Mouse (Mus musculus) embryonic facial prominence, embryonic 13.5 days (tissue): ENCODE results near the gene Gm10647. TPM values are rescaled to one million over a fixed set of nuclear protein-coding genes. Genes with fewer than 3 reads are reported as not detected.
A peak's percentile ranks its signal among the peaks of the same experiment; 100 is the strongest.
"Not testable (repeated sequence)": the region's sequence is repeated elsewhere in the genome, so short reads cannot be mapped to it uniquely, and the experiment has no call there.

Source experiments
- ATAC-seq: fragments of 200-750 bp; cut with Nextera tagmentation; 2 replicates; pipeline ENCODE4 v1.8.0; 2017; ENCODE audit warnings: low read depth; ENCODE audit not compliant: insufficient number of reproducible peaks, insufficient read depth, low FRiP score, low TSS enrichment
- H3K27ac ChIP-seq: fragments of 300-500 bp; sonication (generic); 2 replicates; pipeline ENCODE4 v1.5.1; 2015; ENCODE audit warnings: moderate library complexity, mild to moderate bottlenecking, inconsistent platforms
- H3K27me3 ChIP-seq: fragments of 300-500 bp; sonication (generic); 2 replicates; pipeline ENCODE4 v1.6.1; 2015; ENCODE audit warnings: mild to moderate bottlenecking, inconsistent platforms
- H3K36me3 ChIP-seq: fragments of 300-500 bp; sonication (generic); 2 replicates; pipeline ENCODE4 v1.6.1; 2015; ENCODE audit warnings: mild to moderate bottlenecking, inconsistent platforms
- H3K4me1 ChIP-seq: fragments of 300-500 bp; sonication (generic); 2 replicates; pipeline ENCODE4 v1.6.1; 2015; ENCODE audit warnings: inconsistent platforms
- H3K4me2 ChIP-seq: fragments of 300-500 bp; sonication (generic); 2 replicates; pipeline ENCODE4 v1.6.1; 2015; ENCODE audit warnings: moderate library complexity, mild to moderate bottlenecking, inconsistent platforms
- H3K4me3 ChIP-seq: fragments of 300-500 bp; sonication (generic); 2 replicates; pipeline ENCODE4 v1.5.1; 2015; ENCODE audit warnings: mild to moderate bottlenecking, inconsistent platforms
- H3K9ac ChIP-seq: fragments of 300-500 bp; sonication (generic); 2 replicates; pipeline ENCODE4 v1.6.1; 2015; ENCODE audit warnings: mild to moderate bottlenecking, inconsistent platforms
- H3K9me3 ChIP-seq: fragments of 300-500 bp; sonication (generic); 2 replicates; pipeline ENCODE4 v1.6.1; 2016; ENCODE audit warnings: inconsistent platforms
- WGBS: fragments of 180-500 bp; shearing (Covaris S2); methylation state at CpG from one replicate; pipeline ENCODE4 v1.1.7; 2015; ENCODE audit warnings: mixed read lengths; 5-methylcytosine and 5-hydroxymethylcytosine counted together
- polyA plus RNA-seq: library from polyadenylated mRNA; unstranded; fragments of >200 nt; fragmentation: Nextera tagmentation; extraction: Ambion mirVana; gene quantifications from 2 replicates; pipeline ENCODE4 v1.2.1, GENCODE M21; 2015

The Gm10647 gene
- polyA plus RNA-seq, result 0.96 and 1.3 TPM in 2 replicates

- Histone ChIP-seq H3K9ac (peak within 1 kb of the TSS; percentile 83), H3K36me3 (no peaks in the 10 kb centered on the region)
Observed at GRCm38 (mm10) chr9:66796739-66797138, at the start of gene Gm10647. TSS of gene Gm10647 (plus strand) at chr9:66797039.

DNA sequence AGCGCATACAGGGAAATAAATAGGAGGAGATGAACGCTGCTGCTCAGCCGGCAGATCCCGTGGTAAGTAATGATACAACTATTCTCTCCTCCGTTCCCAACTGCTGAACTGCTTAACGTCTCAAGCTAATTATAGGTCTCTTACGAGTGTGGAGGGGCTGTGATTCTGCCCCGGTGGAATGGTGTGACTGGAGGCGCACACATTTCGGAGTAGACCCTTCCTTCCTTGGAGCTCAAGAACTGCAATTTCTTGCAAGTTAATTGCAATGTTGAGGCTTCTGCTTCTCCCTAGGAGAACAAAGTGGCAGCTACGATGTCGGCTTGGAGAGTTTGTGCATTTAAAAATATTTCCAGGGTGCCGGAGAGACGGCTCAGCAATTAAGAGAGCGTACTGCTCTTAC lies 48.4 kb upstream of the Gm10647 start:
- peaks cover 13% of the 10 kb centered on the region for H3K36me3 ChIP-seq
- H3K4me3 ChIP-seq, result no peak overlapping the region
- ATAC-seq, result no peak
- H3K4me2 ChIP-seq, result no peak overlapping the region
- H3K9ac ChIP-seq, result no peak overlapping the region
- H3K27ac ChIP-seq, result no peak overlapping the region
- H3K9me3 ChIP-seq, result no peaks in the 10 kb centered on the region
- H3K27me3 ChIP-seq, result no peaks in the 10 kb centered on the region
- WGBS, result 73% methylated on average over 15 of the region's 15 CpGs
- 0 out of 2 replicates have a peak, but pooled peaks cover 6% of the 10 kb centered on the region for H3K4me1 ChIP-seq

More at GRCm38 (mm10) chr9:66796739-66797138, at the start of gene Gm10647:
- peaks cover 13% of the 10 kb centered on the region for H3K4me1 ChIP-seq
- H3K9me3 ChIP-seq, result no peaks in the 10 kb centered on the region
- no peak for ATAC-seq
- 58% methylated on average over 5 of the region's 5 CpGs for WGBS
- peaks cover 3% of the 10 kb centered on the region; the same call in 1 of the 2 replicates for H3K27me3 ChIP-seq
- H3K4me3 ChIP-seq, result peak within 1 kb of the TSS; percentile 74
- peak within 1 kb of the TSS; percentile 84 for H3K4me2 ChIP-seq
- H3K27ac ChIP-seq, result peak within 1 kb of the TSS; percentile 89

GRCm38 (mm10) chr9:66752849-66753248 lies 44.0 kb upstream of the Gm10647 start:
- no peak overlapping the region for H3K9ac ChIP-seq
- ATAC-seq, result no peak
- no peaks in the 10 kb centered on the region for H3K9me3 ChIP-seq
- no peaks in the 10 kb centered on the region for H3K27me3 ChIP-seq
- H3K4me1 ChIP-seq, result no peaks in the 10 kb centered on the region
- peaks cover 11% of the 10 kb centered on the region for H3K36me3 ChIP-seq
- H3K27ac ChIP-seq, result no peak overlapping the region
- no peak overlapping the region for H3K4me3 ChIP-seq
- WGBS, result 84% methylated on average over 6 of the region's 6 CpGs
- H3K4me2 ChIP-seq, result no peak overlapping the region

DNA sequence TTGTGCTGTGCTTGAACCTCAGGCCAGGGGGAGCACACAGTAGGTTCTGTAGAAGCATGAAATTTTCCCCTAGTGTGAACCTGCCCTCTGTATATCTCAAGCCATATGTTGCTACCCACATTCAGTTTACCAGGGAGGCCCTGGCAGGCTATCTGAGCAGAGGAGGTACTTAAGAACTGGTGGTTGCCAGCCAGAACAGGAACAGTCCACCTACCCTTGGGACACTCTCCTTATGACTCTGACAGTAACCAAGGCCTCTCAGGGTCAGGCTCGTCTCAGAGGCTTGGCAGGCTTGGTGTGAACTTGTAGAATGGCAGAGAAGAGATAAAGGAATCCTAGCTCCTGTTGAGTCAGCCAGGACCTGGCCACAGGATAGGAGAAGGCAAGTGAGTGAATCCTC lies 35.8 kb upstream of the Gm10647 start:
- Histone ChIP-seq H3K4me3 (no peak overlapping the region), H3K4me1 (no peaks in the 10 kb centered on the region; the same call in 1 of the 2 replicates), H3K9ac (no peak overlapping the region), H3K27ac (no peak overlapping the region), H3K27me3 (no peaks in the 10 kb centered on the region), H3K4me2 (no peak overlapping the region), H3K36me3 (0 out of 2 replicates have a peak, but pooled peaks cover 3% of the 10 kb centered on the region), H3K9me3 (no peaks in the 10 kb centered on the region)
- 61% methylated on average over 1 of the region's 1 CpGs for WGBS
- ATAC-seq, result no peak

- Histone ChIP-seq H3K36me3 (no peaks in the 10 kb centered on the region), H3K9ac (no peak overlapping the region), H3K9me3 (no peaks in the 10 kb centered on the region), H3K4me1 (no peaks in the 10 kb centered on the region), H3K27ac (no peak overlapping the region), H3K4me2 (no peak overlapping the region), H3K27me3 (no peaks in the 10 kb centered on the region), H3K4me3 (no peak overlapping the region)
- WGBS, result 100% methylated on average over 1 of the region's 1 CpGs
- no peak for ATAC-seq
Observed at GRCm38 (mm10) chr9:66768721-66769120, 28.1 kb upstream of the Gm10647 start.

- H3K27me3 ChIP-seq, result no peaks in the 10 kb centered on the region
- H3K4me2 ChIP-seq, result no peak overlapping the region
- H3K4me3 ChIP-seq, result no peak overlapping the region
- ATAC-seq, result no peak
- 87% methylated on average over 3 of the region's 3 CpGs for WGBS
- no peak overlapping the region for H3K9ac ChIP-seq
- H3K27ac ChIP-seq, result no peak overlapping the region
- no peaks in the 10 kb centered on the region for H3K9me3 ChIP-seq
- no peaks in the 10 kb centered on the region for H3K36me3 ChIP-seq
- H3K4me1 ChIP-seq, result no peaks in the 10 kb centered on the region
Observed at GRCm38 (mm10) chr9:66769275-66769674, 27.6 kb upstream of the Gm10647 start.

DNA sequence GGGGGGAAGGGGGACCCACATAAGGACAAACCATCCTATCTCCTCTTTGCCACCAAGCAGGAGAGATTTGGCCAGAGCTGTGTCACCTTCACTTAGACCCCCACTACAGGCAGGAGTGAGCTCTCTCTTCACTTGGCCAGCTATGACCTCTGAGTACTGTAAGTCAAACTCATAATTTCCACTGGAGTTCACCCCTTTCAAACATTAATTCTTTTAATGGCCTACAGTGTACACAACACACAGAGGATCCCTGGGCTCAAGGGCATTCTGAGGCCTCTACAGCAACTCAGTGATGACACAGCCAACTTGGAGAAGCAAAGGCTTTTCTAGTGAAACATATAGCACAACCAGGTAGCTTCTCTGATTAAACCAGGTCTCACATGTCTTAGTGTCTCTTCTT lies 26.1 kb upstream of the Gm10647 start:
- H3K27me3 ChIP-seq, result no peaks in the 10 kb centered on the region
- no peak overlapping the region for H3K27ac ChIP-seq
- no peaks in the 10 kb centered on the region for H3K4me1 ChIP-seq
- no peak overlapping the region for H3K4me3 ChIP-seq
- H3K9ac ChIP-seq, result no peak overlapping the region
- ATAC-seq, result no peak
- no peaks in the 10 kb centered on the region for H3K9me3 ChIP-seq
- H3K36me3 ChIP-seq, result no peaks in the 10 kb centered on the region
- no peak overlapping the region for H3K4me2 ChIP-seq

DNA sequence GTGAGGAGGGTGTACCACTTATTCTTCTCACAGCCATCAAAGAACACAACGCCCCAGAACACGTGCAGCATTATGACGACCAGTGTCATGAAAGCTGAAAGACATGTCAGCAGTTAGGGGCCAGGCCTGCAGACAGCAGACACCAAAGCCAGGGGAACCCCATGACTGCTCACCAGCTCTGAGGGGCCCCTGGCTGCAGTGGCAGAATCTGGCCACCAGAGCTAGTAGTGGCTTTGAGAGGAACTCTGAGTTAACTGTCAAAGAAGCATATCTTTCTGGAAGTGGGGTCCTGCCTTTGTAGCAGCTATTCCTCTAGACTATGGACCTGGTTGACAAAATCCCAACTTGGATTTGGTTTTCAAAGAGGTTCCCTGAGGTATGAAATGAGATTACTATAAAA lies 12.3 kb upstream of the Gm10647 start:
- not testable (repeated sequence) for H3K27me3 ChIP-seq, H3K4me2 ChIP-seq, H3K27ac ChIP-seq, H3K4me3 ChIP-seq, H3K4me1 ChIP-seq, H3K9me3 ChIP-seq, ATAC-seq, H3K36me3 ChIP-seq, H3K9ac ChIP-seq
- no CpG with 5 or more reads among the region's 3 CpGs for WGBS

GRCm38 (mm10) chr9:66787821-66788220 lies 9.0 kb upstream of the Gm10647 start:
- 7% methylated on average over 2 of the region's 2 CpGs for WGBS
- no peak for ATAC-seq
- no peak overlapping the region for H3K9ac ChIP-seq
- no peak overlapping the region for H3K27ac ChIP-seq
- H3K36me3 ChIP-seq, result peaks cover 10% of the 10 kb centered on the region; the same call in 1 of the 2 replicates
- no peak overlapping the region for H3K4me2 ChIP-seq
- H3K9me3 ChIP-seq, result no peaks in the 10 kb centered on the region
- H3K4me1 ChIP-seq, result no peaks in the 10 kb centered on the region
- H3K27me3 ChIP-seq, result no peaks in the 10 kb centered on the region
- no peak overlapping the region for H3K4me3 ChIP-seq

DNA sequence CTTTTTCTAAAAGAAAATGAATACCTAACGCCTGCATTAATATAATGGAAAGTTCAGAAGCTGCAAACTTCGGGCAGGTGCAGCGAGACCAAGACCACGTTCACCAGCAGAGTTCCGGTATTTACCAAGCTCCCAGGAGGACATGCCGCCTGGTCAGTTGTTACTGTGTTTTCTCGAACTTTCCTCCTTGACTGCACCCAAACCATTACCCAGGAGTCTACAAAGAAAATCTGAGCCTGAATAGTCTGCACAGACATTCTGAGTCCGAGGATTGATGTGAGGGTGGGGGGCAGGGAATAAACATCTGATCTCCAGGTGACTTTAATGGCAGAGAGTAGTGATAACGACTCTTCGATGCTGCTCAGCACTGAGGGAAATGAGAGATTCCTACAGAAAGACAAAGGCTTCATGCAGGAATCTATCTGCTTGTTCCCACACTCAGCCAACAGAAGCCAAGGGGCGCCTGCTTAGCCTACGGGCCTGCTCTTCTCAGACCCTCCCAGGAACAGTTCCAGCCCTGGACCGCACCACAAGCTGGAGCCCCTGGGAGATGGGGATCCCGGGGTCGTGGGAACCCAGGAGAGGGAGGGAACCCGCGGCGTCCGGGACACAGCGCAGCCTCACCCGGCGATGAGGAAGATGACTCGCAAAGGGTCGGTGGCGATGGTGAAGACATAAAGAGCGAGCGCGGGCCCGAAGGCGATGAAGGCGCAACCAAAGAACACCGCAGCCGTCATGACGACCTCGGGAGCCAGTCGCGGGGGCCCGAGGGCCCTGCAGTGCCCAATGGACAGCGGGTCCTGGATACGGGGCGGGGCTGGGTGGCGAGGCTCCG lies 2.0 kb upstream of the Gm10647 start:
- 2% methylated on average over 43 of the region's 43 CpGs for whole genome bisulfite sequencing
- peak; percentile 22; the same call in 1 of the 2 replicates for ATAC-seq

GRCm38 (mm10) chr9:66795464-66796324 lies 1.1 kb upstream of the Gm10647 start, which contains the start of gene Aph1b:
TSS of gene Aph1b (minus strand) at chr9:66795490.
- Histone ChIP-seq H3K27me3 (no peaks in the 10 kb centered on the region), H3K4me1 (peaks cover 10% of the 10 kb centered on the region), H3K9me3 (no peaks in the 10 kb centered on the region), H3K4me2 (peak within 1 kb of the TSS; percentile 84), H3K9ac (peak within 1 kb of the TSS; percentile 83), H3K27ac (peak within 1 kb of the TSS; percentile 89), H3K4me3 (peak within 1 kb of the TSS; percentile 74), H3K36me3 (no peaks in the 10 kb centered on the region)
- peak; percentile 98 for ATAC-seq
- WGBS, result under 1% methylated on average over 42 of the region's 42 CpGs

More for the DNA sequence above, 2.0 kb upstream of the Gm10647 start:
- peaks cover 10% of the 10 kb centered on the region for H3K4me1 ChIP-seq
- H3K36me3 ChIP-seq, result peaks cover 6% of the 10 kb centered on the region; the same call in 1 of the 2 replicates
- no peaks in the 10 kb centered on the region for H3K27me3 ChIP-seq
- peak overlapping the region; percentile 89 for H3K27ac ChIP-seq
- H3K4me3 ChIP-seq, result peak overlapping the region; percentile 74
- H3K9me3 ChIP-seq, result no peaks in the 10 kb centered on the region
- peak overlapping the region; percentile 83 for H3K9ac ChIP-seq
- peak overlapping the region; percentile 84 for H3K4me2 ChIP-seq
